Mouse (Mus musculus) mouse embryonic stem cell (cell line): ENCODE measurements around the gene Hoxa1.

Experiments
- in situ Hi-C, 2 experiments: fragments of 300-500 bp; cut with MboI; formaldehyde crosslinking; loops; 1 replicate in 1 of 2; 3 replicates in 1 of 2; pipeline ENCODE4 v1.14.3; 2019 to 2020; ENCODE audit warnings: low sequenced_read_pairs in 2 of 2, low pct_unique_long_range_greater_than_20kb in 1 of 2, mixed read lengths in 1 of 2; ENCODE audit not compliant: unreplicated experiment in 1 of 2

Hoxa1 gene

DNA sequence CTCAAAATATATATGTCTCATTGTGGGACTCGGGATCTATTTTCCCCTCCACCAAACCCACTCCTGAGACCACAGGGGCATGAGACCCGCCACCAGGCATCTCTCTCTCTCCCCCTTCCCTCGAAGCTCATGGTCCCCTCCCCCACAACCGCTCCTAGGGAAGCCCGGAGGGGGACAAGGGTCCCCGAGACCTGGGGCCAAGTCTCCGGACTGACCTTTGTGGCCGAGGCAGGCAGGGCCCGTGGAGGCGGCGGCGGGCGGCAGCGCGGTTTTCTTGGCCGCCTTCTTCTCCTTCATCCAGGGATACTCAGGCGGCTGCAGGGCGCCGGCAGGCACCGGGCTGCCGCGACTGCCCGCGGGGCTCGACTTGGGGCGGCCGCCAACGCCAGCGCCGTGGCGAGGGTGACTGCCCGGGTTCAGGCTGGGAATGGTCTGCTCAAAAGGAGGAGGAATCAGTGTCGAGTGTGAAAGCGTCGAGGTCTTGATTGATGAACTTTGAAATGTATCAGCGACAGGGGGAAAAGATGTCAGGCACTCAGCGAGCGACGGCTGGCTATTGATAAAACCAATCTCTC is 6.0 kb upstream of the Hoxa1 start:
- in situ Hi-C loops, result no loop called here

DNA sequence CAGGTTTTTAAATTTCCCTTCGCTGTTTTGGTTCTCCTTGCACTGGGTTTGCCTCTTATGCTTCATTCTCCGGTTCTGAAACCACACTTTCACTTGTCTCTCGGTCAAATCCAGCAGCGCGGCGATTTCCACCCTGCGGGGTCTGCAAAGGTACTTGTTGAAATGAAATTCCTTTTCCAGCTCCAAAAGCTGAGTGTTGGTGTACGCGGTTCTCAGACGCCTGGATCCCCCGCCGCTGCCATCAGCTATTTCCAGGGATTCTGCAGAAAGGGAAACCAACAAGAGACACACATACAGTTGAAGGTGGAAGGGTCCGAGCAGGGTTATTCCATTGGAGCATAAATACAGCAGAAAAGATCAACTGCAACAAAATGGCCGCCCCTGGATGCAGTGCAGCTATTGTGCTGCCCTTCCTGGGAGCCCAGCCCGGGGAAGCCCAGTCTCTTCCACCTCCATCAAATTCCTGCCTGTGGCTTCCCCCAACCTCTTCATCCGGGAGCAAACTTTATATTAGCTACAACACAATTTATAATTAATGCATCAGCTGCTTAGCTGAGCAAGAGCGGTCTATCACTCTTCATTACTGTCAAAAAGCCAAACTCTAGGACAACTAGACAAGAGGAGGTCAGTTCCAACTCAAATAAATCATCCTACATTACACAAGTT is 5.4 kb upstream of the Hoxa1 start:
- in situ Hi-C loops, result no loop called here

DNA sequence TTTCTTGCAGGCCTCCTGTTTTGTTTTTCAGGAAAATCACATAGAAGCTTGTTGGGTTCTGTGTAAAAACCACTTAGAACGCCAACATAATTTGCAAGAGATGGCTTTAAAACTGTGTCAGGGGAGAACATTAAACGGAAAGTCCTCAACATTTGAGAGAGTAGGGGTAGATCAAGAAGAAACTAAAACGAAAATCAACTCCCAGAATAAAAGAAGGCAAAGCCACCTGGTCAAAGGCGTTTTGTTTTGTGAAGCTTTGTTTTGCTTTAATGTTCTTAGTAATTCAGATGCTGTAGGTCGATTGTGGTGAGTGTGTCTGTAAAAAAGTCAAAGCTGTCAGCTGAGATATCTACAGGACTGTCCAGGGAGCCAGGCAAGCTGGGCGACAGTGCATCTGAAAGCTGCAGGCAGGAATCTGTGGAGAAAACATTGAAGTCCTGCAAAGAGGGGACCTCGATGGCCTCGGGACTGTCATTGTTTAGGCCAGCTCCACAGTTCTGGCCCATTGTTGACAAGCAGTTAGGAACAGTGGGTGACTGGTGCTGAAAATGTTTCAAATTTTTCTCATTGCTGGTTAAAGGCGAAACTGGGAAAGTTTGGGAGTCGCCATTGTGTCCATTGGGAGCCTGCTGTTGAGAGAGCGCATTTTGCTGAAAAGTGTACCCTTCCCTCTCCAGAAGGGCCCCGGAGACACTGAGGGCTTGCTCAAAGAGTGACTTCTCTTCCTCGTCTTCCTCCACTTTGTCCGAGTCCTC is 4.7 kb upstream of the Hoxa1 start:
- in situ Hi-C loops, result no loop called here

DNA sequence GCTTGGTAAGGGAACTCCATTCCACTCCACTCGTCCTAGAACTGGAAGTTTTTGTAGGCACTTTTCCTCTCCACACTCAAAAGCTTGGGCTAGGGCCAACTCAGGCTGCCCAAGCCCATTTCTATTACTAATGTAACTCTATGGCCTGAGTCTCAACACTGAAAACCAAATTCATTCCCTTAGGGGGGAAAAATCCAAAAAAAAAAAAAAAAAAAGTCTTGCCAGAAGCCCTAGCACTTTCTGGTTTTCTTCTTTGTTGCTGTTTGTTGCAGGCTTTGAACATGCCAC is 3.9 kb upstream of the Hoxa1 start:
- in situ Hi-C loops, result no loop called here

DNA sequence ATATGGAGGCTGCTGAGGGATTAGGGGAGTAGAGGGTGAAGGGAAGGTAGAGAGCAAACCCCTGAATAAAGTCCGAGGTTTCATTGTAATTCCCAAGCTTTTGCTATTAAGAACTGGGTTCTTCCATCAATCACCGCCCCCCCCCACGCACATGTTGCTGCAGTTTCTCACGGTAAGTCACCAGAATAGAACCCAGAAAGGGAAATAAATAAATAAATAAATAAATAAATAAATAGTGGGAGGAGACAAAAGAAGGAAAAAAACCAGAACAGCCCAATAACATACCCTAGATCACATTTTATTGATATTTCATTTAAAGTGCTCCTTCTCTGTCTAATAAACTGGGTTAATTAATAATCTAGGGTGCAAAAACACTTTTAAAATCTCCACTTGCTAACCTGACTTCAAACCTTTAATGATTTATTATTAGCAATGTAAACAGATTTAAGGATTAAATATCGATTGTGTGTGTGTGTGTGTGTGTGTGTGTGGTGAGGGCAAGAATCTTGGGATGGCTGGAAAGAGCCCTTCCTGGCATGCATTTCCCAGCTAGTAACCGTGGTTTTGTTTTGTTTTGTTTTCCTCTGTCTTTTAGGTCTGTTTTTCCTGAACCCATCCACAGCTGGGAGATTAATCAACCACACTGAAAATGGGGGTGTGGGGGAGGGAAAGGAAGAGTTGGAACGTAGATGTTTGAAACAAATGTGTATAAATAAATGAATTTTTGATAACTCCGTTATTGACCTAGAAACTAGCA is 3.4 kb upstream of the Hoxa1 start:
- in situ Hi-C loops, result no loop called here

DNA sequence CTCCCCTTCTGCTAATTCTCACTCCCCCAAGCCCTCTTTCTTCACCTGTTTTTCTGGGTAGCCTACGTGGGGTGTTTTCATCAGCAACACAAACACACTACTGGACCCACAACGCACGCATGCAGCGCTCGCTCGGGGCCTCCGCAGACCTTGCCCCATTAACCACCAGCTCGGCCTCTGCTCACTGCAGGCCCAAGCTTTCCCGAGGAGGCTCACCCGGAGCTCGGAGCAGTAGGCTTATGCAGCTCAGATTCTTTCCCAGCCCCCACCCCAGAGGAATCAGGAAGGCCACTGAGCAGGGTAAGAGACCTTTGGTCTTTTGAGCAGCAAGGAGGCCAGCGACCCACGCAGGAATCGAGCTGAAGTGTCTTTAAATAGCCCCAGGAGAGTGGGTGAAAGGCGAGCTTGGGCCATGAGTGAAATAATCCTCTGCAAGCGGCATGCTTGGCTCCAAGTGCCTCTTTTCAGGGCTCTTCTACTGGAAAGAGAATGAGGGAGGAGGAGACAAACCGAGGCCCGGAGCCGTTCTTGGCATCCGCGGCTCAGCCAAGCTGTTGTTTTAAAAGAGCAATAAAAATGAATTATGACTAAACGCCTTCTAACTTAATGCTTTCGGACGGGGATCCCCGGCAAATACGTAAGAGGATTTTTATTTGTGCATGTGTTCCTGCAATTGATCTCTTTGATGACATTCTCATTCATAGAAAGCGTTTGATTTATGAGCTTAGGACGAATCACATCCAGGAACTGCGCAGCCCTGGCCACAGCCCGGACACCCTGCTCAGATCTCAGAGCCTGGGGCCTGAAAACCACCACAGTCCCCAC is 2.6 kb upstream of the Hoxa1 start:
- in situ Hi-C loops, result no loop called here

DNA sequence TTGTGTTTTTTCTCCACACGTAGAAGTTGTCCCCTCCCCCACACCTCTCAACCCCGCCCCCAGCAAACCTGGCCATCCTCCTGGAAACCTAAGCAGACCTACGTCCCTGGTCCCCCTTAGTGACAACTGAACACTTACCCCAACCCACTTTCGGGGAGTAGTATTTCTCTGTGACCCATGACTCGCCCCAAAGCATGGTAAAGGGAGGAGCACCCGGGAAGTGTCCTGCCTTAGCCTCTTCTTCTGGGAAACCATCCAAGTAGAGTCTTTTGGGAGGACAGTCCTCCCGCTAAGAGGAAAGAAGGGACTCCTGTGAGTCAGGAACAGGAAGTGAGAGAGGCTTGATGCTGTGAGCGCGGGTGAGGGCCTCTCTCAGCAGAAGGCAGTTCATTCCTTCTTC is 1.9 kb upstream of the Hoxa1 start:
- in situ Hi-C loops, result no loop called here

DNA sequence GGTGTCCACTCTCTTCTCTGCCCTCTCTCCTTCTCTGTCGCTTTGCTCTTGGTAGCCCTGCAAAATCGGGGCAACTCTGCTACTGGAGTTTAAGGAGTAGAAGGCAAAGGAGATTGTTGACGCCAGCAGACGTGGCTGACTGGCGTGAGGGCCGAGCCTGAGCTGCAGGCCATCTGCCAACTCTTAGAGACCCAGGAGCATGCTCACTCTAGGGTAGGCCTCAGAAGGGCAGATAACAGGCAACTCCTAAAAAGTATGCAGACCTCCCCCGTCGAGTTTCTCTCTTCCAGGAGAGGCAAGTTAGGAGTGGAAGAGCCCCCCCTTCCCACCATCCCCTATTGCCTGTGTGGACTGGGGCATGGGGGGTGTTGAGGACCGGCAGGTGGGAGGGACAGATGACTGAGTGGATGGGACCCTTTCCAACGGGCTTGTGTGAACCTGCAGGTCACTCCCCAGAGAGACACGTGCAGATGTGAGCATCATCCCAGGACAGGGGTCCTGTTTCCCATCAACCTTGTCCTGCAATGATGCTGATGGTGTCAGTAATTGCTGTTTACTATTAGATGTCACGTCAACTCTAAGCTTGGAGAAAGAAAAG is 1.1 kb upstream of the Hoxa1 start:
- in situ Hi-C loops, result no loop called here

DNA sequence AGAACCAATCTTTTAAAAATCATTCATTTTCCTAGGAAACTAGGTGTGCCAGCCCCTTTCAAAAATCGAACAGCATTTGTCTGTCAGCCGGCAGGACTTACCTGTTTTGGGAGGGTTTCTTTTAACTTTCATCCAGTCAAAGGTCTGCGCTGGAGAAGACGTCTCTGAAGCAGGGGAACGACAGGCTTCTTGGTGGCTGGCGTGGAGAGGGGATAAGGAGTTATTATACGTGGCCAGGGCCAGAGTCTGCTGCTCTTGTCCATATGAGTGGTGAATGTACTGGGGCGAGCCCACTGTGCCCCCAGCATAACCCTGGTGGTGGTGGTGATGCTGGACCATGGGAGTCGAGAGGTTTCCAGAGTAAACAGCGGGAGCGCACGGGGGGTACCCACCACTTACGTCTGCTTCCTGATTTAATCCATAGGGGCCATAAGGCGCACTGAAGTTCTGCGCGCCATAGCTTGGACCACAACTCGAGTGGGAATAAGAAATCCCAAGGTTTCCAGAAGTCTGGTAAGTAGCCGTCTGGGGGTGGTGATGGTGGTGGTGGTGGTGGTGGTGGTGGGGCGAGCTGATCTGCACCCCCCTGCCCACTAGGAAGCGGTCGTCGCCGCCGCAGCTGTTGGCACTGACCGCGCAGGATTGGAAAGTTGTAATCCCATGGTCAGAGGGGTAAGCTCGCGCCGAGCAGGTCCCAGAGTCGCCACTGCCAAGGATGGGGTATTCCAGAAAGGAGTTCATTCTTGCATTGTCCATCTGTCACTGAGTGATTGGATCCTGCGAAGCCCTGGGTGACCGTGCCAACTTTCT is 446 bp downstream of the Hoxa1 start:
- in situ Hi-C loops, result no loop called here

DNA sequence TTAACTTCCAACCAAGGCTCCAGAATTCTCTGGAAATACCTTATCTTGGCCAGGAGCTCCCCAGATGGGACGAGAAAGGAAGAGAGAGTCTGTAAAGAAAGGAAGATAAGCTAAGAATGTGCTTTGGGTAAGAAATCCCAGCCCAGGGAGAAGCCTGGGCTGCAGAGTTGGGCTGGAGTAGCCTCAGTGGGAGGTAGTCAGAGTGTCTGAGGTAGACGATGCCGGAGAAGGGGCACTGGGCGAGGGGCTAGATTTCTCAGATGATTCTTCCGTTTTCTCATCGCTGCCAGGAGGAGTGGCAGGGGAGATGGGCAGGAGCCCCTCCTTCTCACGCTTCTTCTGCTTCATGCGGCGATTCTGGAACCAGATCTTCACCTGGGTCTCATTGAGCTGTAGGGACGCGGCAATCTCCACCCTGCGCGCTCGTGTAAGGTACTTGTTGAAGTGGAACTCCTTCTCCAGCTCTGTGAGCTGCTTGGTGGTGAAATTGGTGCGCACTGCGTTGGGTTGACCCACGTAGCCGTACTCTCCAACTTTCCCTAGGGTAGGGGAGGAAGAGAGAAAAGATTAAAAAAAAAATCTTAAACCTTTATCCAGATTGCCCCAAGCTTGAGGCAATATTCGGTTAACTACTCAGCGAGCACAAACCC is 1.4 kb downstream of the Hoxa1 start:
- in situ Hi-C loops, result no loop called here

DNA sequence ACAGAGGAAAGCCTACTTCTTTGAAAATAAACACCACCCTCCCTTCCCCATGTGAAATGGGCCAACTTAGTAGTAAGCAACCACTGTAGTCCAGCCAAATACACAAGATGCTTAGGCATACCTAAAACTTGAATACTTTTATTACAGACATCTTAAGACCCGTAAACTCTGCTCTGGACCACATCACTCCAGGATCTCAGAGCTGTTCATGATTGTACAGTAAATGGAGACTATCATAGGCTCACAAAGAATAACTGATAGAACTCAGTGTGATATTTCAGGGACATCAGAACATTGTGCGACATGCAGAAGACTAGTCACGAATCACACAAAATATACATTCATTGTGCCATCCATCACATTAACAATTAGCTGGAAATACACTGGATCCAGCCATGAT is 2.6 kb downstream of the Hoxa1 start:
- in situ Hi-C loops, result no loop called here

DNA sequence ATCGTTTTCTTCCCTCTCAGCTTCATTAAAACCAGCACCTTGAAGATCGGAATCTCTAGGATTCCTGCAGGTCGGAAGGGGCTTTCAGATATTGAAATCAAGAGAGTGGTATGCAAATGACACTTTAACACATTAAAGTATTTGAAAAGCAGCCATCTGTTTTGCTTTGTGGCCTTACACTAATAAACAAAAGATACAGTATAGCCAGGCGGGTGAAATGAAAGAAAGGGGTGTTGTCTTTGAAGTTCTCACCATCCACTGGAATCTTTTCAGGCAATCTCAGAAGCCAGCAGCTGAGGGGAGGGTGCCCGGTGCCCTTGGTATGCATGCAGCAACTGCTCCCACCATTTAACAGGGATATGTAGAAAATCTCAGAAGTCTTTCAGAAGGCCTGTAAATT is 4.1 kb downstream of the Hoxa1 start:
- in situ Hi-C loops, result no loop called here

DNA sequence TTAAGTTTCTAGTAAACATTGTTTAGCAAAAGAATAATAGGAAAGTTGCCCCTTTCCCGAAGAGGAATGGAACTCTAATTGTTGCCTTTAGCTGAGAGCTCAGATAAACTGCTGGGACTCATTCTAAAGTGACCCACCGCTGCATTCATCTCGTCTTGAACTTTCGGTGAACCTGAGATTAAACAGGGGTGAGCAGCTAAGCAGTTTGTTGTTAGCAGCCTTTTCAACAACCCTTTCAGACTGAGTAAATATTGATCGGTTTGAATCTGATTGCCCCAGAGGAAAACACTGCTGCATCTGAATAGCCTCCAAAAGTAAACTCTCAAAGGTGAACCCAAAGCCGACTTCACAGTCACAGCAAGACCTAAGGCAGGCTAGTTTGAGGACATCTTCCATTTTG is 4.8 kb downstream of the Hoxa1 start:
- in situ Hi-C loops, result no loop called here

DNA sequence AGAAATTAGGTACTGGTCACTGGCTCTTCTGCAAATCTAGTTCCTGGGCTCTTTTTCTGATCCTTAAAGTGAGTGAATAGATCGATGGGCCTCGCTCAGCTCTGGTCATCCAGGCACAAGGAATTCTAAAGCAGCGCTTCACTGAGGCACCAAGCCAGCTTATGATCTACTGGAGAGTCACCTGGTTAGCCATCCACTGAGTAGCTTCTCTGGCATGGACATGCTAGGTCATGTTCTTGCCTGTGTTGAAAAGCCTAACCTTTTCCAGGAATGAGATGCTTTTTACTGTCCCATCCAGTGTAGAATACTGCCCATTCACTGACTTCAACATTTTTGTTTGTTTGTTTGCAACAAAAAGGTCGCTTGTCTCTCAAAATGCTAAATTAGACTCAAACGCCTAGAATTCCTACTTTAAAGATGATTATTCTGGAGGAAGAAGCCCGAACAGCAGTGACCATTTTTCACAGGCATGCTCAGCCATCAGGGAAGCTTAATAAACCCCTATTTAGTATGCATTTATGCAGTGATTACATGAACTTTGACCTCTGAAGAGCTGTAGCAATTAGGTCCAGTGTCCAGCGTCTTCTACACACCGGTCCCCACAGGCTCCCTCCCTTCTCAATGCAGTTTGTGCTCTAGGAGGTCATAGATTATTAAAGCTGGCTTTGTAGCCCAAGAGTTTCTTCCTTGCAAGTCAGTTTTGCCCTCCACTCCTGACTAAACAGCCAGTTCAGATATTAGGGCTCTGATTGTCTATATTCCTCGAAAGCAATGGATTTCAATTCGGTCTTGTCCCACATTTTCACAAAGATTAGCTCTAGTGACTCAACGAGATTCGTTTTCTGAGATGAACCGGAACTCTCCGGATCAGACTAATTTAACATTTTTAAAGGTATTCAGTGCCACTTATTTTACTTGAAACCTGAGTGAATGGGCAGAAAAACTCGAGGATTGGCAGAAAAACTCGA is 5.6 kb downstream of the Hoxa1 start:
- in situ Hi-C loops, result no loop called here

DNA sequence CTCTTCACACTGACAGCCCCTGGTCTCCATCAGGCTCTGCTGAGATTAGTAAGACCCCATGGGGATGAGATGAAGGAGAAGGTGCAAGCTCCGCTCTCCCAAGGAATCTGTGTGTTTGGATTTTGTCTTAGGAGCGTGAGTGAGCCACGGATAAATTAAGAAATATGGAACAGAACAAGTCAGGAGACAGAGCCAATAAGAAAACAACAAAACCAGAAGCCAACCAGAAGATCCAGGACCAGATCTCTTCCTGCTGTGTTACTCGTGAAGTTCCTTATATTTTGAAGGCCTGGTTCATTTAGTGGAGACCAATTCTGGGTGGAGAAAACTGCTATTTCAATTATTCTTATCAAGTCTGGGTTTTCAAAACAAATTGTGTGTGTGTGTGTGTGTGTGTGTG is 6.5 kb downstream of the Hoxa1 start:
- in situ Hi-C loops, result no loop called here

DNA sequence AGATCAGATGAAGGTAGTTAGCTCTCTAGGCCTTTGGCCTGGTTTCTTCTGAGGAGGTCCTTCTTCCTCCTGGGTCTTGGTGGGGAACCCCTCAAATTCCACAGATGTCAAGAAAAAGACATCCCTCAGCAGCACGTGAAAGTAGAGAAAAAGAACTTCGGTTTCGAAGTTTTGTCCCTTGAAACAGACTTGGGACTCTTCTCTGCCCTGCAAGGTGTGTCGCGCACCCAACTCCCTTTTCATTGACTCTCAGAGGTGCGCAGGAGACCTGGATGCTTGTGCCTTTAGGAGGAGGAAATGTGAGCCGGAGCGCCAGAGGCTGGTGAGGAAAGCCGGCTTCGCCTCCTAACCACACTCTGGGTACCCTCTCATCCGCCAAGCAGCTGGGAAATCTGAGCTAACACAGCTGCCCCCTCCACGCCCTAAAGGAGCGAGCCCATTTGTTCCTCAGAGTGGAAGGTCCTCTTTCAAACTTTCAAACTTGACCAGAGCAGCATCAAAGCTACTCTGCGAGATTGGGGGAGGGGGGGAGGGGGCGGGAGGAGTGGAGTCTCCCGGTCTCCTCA is 7.6 kb downstream of the Hoxa1 start:
- in situ Hi-C loops, result no loop called here
